Mouse (Mus musculus): ENCODE results near the gene Ap3b1. TPM values are rescaled to one million over a fixed set of nuclear protein-coding genes. Genes with fewer than 3 reads are reported as not detected.

Gene Ap3b1
- polyA plus RNA-seq, 1 experiment from 2014 or later: 45.0 TPM

GRCm38 (mm10) chr13:94608420-94608831 is 249.7 kb downstream of the Ap3b1 start:
- no peaks in the 10 kb centered on the region for H3K9me3 ChIP-seq
- no peak overlapping the region for H3K4me3 ChIP-seq
- no peak overlapping the region for H3K9ac ChIP-seq
- no peak for ATAC-seq (ENCODE audit: borderline replicate concordance, extremely low read depth, low FRiP score, low TSS enrichment)
- no peak overlapping the region for H3K27ac ChIP-seq
- WGBS: 19% methylated on average over 11 of the region's 11 CpGs
- no peaks in the 10 kb centered on the region for H3K36me3 ChIP-seq
- H3K4me1 ChIP-seq: 0 out of 2 replicates have a peak, but pooled peaks cover 8% of the 10 kb centered on the region
- H3K27me3 ChIP-seq: peaks cover 16% of the 10 kb centered on the region
- H3K4me2 ChIP-seq: no peak overlapping the region

GRCm38 (mm10) chr13:94608947-94609346 is 250.2 kb downstream of the Ap3b1 start:
- ATAC-seq (ENCODE audit: borderline replicate concordance, extremely low read depth, low FRiP score, low TSS enrichment): no peak
- 0 out of 2 replicates have a peak overlapping the region, but pooled peaks have one; percentile 7 for H3K9ac ChIP-seq
- no peaks in the 10 kb centered on the region for H3K9me3 ChIP-seq
- no peaks in the 10 kb centered on the region for H3K36me3 ChIP-seq
- whole genome bisulfite sequencing: 72% methylated on average over 10 of the region's 10 CpGs
- H3K27ac ChIP-seq: no peak overlapping the region
- peaks cover 12% of the 10 kb centered on the region for H3K27me3 ChIP-seq
- 0 out of 2 replicates have a peak, but pooled peaks cover 8% of the 10 kb centered on the region for H3K4me1 ChIP-seq
- no peak overlapping the region for H3K4me2 ChIP-seq
- H3K4me3 ChIP-seq: no peak overlapping the region

Small RNA genes within 50 kb of the gene (microRNA-seq; reads per million reads assigned to microRNA genes)
- gene Gm25109: not detected

Other genes starting within 250 kb of the Ap3b1 start
- 29.9 and 31.7 TPM in 2 replicates for gene Scamp1, start 73.1 kb upstream of the Ap3b1 start, polyA plus RNA-seq (2015; fragmentation: Nextera tagmentation; extraction: Ambion mirVana)